Mouse (Mus musculus) Patski (cell line): ENCODE measurements around the gene Slc37a1. TPM values are rescaled to one million over a fixed set of nuclear protein-coding genes. Genes with fewer than 3 reads are reported as not detected.
A peak's percentile ranks its signal among the peaks of the same experiment; 100 is the strongest.

ENCODE experiments used
- ATAC-seq: fragments of 100-300 bp; one replicate; pipeline ENCODE4 v1.8.0; 2021
- CTCF ChIA-PET: fragments of 350-600 bp; sonication (Branson Sonifier 250); formaldehyde crosslinking; loops from one replicate; lab custom pipeline; 2022; ENCODE audit warnings: inconsistent platforms; lab: Charles Lee
- POLR2A ChIA-PET: fragments of 350-600 bp; sonication (Branson Sonifier 250); formaldehyde crosslinking; loops from one replicate; lab custom pipeline; 2022; ENCODE audit warnings: antibody characterized with exemption, inconsistent platforms; lab: Charles Lee
- DNase-seq: peaks from one replicate; pipeline ENCODE4 v3.0.0-alpha.2; 2011; ENCODE audit warnings: low read depth, low spot score
- H3K27me3 ChIP-seq: fragments of 371-371 bp; one replicate; pipeline ENCODE4 v1.5.1; 2021
- CTCF ChIP-seq: fragments of 100-300 bp; IDR thresholded peaks from one replicate; pipeline ENCODE4 v1.5.1; 2021
- in situ Hi-C: fragments of 300-500 bp; cut with MboI; formaldehyde crosslinking; loops from 3 replicates; pipeline ENCODE4 v1.11.1; 2018; ENCODE audit warnings: low pct_unique_long_range_greater_than_20kb, mixed read lengths
- polyA plus RNA-seq: library from polyadenylated mRNA; unstranded; gene quantifications from one replicate; pipeline ENCODE4 v1.2.3, GENCODE M21; 2021

Gene Slc37a1
- polyA plus RNA-seq, 1 experiment from 2014 or later = 4.5 TPM

DNA sequence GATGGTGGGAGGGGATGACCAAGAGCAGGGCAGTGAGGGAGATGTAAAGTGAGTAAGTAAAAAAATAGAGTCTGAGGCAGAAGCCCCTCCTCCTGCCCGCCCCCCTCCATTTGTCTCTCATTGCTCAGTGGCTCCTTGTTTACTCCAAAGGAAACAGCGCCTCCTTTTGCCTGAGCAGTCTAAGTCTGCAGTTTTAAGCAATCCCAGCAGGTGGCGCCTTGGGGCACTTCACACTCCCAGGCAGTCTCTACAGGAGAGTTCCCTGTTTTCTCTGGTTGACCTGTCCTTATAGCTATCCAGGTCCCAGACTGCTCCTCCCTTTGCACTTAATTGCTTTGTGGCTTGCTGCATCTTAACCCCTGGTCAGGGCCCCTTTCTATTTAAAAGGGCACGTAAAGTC is 44.0 kb downstream of the Slc37a1 start:
- in situ Hi-C loops = loop anchor here (5.0 kb wide), 1 partner anchor 162 kb away; no protein-coding TSS in a partner anchor
- POLR2A ChIA-PET = no interaction called here
- CTCF ChIA-PET = interaction anchor here (0.7 to 2.0 kb wide), 7 partner anchors 10 to 162 kb away, joined by 3 to 7 read pairs (median 4); no protein-coding TSS in a partner anchor
- no peak for DNase-seq
- peak; percentile 73 for TF ChIP-seq CTCF
- peak; percentile 18 for ATAC-seq
- no peaks in the 10 kb centered on the region for H3K27me3 ChIP-seq

DNA sequence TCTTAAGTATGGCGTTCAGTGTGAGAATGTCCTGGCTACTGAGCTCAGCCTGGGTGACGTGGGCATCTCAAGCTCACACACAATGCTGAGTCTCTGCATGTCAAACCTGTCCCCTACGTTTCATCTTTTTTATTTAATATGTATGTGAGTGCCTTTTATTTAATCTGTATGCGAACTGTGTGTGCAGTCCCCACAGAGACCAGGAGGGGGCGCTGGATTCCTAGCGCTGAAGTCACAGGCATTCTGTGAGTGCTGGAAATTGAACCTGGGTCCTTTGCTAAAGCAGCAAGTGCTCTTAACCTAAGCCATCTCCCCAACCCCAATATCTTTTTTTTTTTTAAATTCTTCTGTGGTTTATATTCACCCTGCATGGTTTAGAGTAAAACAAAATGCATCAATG is 44.7 kb downstream of the Slc37a1 start:
- ATAC-seq (no peak), DNase-seq (no peak)
- H3K27me3 ChIP-seq = no peaks in the 10 kb centered on the region
- ChIA-PET CTCF (interaction anchor here (0.7 to 2.0 kb wide), 9 partner anchors 10 to 165 kb away, joined by 3 to 7 read pairs (median 4); no protein-coding TSS in a partner anchor), POLR2A (no interaction called here)
- peak; percentile 69 for TF ChIP-seq CTCF
- in situ Hi-C loops = loop anchor here (5.0 kb wide), 1 partner anchor 161 kb away; no protein-coding TSS in a partner anchor

DNA sequence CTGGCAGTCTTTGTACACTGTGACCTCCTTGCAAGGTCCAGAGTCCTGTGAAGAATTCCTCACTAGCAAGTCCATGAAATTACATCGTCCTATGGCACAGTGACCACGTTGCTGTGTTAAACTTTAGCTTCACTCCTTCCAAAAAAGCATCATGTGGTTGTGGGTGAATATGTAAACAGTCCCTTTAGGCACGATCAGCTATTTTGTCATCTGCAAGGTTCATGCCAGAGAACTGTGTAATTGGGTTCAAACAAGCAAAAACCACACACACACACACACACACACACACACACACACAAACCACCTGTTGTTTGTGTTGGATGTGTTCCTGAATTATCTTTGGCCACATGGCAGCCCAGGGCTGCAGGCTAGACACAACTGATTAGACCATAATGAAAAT is 45.3 kb downstream of the Slc37a1 start:
- ChIA-PET CTCF (interaction anchor here (1.0 to 2.0 kb wide), 5 partner anchors 13 to 164 kb away, joined by 3 to 7 read pairs (median 4); no protein-coding TSS in a partner anchor), POLR2A (no interaction called here)
- H3K27me3 ChIP-seq = no peaks in the 10 kb centered on the region
- peak; percentile 54 for DNase-seq
- in situ Hi-C loops = loop anchor here (5.0 kb wide), 1 partner anchor 160 kb away; no protein-coding TSS in a partner anchor
- ATAC-seq = peak; percentile 33
- no peak for TF ChIP-seq CTCF

DNA sequence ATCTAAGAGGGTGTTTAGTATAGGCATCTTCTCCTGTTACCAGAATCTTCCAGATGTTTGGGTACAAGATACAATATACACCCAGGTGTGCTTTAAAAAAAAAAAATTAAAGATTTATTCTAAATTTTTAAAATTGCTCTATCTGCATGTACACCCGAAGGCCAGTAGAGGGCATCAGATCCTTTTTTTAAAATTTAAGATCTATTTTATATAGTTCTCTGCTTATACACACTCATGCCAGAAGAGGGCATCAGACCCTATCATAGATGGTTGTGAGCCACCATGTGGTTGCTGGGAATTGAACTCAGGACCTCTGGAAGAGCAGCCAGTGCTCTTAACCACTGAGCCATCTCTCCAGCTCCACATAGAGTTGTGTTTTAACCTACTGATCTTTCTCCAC is 45.7 kb downstream of the Slc37a1 start:
- POLR2A ChIA-PET = no interaction called here
- no peak for ATAC-seq
- DNase-seq = no peak
- no peaks in the 10 kb centered on the region for H3K27me3 ChIP-seq
- in situ Hi-C loops = loop anchor here (5.0 kb wide), 1 partner anchor 160 kb away; no protein-coding TSS in a partner anchor
- no peak for TF ChIP-seq CTCF
- CTCF ChIA-PET = interaction anchor here (1.5 to 2.0 kb wide), 3 partner anchors 12 to 43 kb away, joined by 3 to 4 read pairs (median 4); no protein-coding TSS in a partner anchor

DNA sequence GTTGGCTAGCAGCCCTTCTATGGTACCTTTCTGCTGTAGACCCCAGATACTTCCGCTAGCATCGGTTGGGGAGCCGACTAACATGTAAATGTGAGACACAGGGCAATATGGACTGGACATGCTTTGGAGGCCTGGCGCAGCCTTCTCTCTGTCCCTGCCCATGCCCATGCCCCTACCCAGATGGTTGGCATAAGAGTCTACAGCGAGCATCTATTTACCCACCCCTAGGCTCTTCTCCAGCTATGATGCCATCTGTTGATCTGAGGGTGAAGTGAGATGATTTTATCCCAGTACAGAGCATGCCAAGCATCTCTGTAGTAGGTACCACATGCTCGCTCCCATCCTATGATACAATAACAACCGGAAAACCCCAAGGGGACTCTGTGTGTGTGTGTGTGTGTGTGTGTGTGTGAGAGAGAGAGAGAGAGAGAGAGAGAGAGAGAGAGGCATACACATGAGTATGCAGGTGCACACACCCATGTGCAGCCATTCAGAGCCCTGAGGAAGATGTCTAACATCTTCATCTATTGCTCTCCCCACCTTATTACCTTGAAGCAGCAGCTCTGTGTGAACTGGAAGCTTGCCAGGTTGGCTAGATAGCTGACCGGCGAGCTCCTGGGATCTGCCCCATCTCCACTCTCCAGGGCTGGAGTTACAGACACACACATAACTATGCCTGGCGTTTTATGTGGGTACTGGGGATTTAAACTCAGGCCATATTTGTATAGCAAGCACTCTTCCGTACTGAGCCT is 48.1 kb downstream of the Slc37a1 start:
- no peak for TF ChIP-seq CTCF
- DNase-seq (no peak), ATAC-seq (no peak)
- in situ Hi-C loops = loop anchor here (5.0 kb wide), 1 partner anchor 158 kb away; no protein-coding TSS in a partner anchor
- POLR2A ChIA-PET = no interaction called here
- CTCF ChIA-PET = interaction anchor here (1.2 to 1.4 kb wide), 2 partner anchors 13 to 158 kb away, joined by 3 to 6 read pairs; no protein-coding TSS in a partner anchor
- no peaks in the 10 kb centered on the region for H3K27me3 ChIP-seq

DNA sequence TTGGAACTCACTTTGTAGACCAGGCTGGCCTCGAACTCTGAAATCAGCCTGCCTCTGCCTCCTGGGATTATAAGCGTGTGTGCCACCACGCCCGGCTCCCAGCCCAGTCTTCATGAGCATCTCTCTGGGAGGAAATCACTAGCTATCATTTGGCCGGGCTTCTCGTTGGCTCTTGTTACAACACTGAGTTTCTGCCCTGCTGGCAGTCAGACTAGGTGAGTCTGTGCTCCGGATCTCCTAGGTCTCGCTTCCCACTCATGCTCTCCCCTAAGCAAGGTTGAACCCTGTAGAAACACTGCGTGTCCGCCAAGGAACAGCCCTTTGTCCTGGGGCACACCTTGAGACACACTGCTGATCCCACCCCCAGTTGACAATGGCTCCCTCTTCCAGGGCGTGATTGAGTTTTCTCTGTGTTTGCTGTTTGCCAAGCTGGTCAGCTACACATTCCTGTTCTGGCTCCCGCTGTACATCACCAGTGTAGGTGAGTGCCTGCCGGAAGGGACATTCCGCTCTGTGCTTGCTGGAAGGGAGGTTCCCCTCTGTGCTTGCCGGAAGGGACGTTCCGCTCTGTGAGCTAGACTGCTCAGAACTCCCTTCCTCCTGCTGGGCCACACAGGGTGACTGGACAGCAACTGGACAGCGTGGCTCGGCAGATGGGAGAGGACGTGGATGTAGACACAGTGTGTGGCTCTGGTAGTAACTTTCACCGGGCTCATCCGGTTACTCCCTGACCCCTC is 48.9 kb downstream of the Slc37a1 start:
- no peak for TF ChIP-seq CTCF
- in situ Hi-C loops = no loop called here
- DNase-seq = no peak
- H3K27me3 ChIP-seq = no peaks in the 10 kb centered on the region
- CTCF ChIA-PET = interaction anchor here (1.1 to 1.4 kb wide), 3 partner anchors 8 to 157 kb away, joined by 3 to 6 read pairs (median 4); no protein-coding TSS in a partner anchor
- no peak for ATAC-seq
- POLR2A ChIA-PET = no interaction called here

DNA sequence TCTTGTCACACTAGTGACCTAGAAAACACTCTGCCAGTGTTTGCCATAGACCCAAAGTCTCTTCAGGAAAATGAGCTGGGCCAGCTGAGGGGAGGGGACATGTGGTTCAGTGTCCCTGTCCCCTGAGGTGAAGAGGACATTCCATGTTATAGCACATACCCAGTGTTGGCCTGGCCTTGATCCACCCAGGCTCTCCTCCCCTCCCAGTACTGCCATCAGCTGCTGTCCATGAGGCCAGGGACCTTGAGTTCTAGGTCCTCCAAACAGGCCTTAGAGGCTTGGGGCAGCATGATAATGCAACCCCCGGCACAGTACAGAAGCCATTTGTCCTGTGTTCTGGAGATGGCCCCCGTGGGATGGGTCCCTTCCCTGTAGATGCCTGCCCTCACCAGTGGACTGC is 53.2 kb downstream of the Slc37a1 start:
- DNase-seq (no peak), ATAC-seq (no peak)
- CTCF ChIA-PET = no interaction called here
- in situ Hi-C loops = no loop called here
- no peaks in the 10 kb centered on the region for H3K27me3 ChIP-seq
- POLR2A ChIA-PET = no interaction called here
- TF ChIP-seq CTCF = no peak

DNA sequence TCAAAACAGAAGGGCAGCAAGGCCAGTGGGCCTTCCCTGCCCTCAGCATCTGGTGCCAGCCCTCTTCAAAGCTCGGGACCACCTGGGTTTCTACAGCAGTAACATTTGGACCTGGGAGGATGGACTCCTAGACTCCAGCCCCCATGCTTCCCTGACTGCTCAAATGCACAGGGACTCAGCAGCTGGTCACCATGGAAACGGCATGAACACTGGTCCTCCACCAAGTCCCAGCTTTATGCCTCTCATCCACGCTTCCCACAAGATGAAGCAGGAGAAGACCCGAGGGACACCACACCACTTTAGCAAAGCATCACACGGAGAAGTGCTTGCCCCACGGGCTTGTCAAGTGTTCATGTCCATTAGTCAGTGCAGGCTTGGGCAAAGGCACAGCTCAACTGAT is 55.6 kb downstream of the Slc37a1 start:
- H3K27me3 ChIP-seq = no peaks in the 10 kb centered on the region
- in situ Hi-C loops = no loop called here
- ATAC-seq (no peak), DNase-seq (no peak)
- POLR2A ChIA-PET = no interaction called here
- CTCF ChIA-PET = interaction anchor here (0.9 to 1.0 kb wide), 2 partner anchors 11 to 16 kb away, joined by 4 read pairs; no protein-coding TSS in a partner anchor
- TF ChIP-seq CTCF = no peak

DNA sequence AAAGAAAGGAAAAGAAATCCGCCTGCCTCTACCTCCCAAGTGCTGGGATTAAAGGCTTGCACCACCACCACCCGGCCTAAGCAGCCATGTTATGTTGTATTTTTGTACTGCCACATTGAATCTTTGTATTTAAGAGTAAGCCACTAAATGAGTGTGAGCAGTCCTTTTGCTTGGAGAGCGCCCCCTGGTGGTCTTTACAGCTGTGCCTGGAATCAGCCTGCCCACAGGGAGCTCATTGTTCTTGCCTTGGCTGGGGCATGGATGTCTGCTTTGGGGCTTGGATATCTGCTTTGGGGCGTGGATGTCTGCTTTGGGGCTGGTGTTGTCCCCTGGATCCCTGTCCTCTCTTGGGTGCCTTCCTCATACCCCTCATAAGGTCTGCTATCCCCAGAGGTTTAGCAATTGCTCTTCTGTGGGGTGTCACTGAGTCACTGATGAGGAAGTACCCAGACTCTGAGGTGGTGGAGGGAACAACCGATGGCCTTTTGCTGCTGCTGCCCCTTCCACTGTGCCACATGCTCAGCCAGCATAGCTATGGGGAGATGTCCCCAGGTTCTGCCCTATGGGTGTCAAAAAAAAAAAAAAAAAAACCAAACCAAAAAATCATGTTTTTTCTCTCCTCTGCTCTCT is 57.7 kb downstream of the Slc37a1 start:
- H3K27me3 ChIP-seq = no peaks in the 10 kb centered on the region
- no peak for DNase-seq
- no peak for ATAC-seq
- ChIA-PET POLR2A (no interaction called here), CTCF (interaction anchor here (0.9 to 1.5 kb wide), 4 partner anchors 8 to 138 kb away, joined by 3 to 4 read pairs (median 3); no protein-coding TSS in a partner anchor)
- TF ChIP-seq CTCF = peak; percentile 88
- in situ Hi-C loops = no loop called here

DNA sequence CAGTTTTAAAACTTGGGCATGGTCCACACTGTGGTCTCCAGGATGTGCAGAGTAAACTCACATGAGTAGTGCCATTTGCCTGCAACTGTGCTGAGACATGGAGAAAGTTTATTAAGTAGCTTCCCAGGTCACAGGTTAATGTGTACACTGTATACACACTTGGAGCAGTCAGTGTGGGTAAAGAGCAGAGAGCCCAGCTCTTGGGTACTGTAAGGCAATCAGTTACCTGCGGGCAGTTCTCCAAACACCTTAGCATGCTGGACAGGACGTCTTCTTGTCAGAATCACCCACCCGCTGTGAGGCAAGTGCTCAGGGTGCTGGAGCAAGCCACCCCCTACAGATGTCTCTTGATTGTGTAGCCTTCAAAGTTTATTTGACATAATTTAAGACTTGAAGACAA is 58.2 kb downstream of the Slc37a1 start:
- DNase-seq (no peak), ATAC-seq (no peak)
- in situ Hi-C loops = no loop called here
- ChIA-PET POLR2A (no interaction called here), CTCF (interaction anchor here (0.9 to 1.5 kb wide), 4 partner anchors 8 to 137 kb away, joined by 3 to 4 read pairs (median 3); no protein-coding TSS in a partner anchor)
- TF ChIP-seq CTCF = no peak
- H3K27me3 ChIP-seq = no peaks in the 10 kb centered on the region
